Mouse (Mus musculus) small intestine, adult 2 months (tissue): ENCODE results near the gene Plekhg5. TPM values are rescaled to one million over a fixed set of nuclear protein-coding genes. Genes with fewer than 3 reads are reported as not detected.

Source experiments
- H3K27ac ChIP-seq: fragments of 200-500 bp; 2 replicates; pipeline ENCODE4 v1.5.1; 2012; ENCODE audit warnings: low read depth, low read length, control low read depth, inconsistent platforms; ENCODE audit not compliant: insufficient read depth
- H3K27me3 ChIP-seq: fragments of 200-500 bp; 2 replicates; pipeline ENCODE4 v1.6.1; 2012; ENCODE audit warnings: mild to moderate bottlenecking, moderate library complexity, low read length, inconsistent platforms; ENCODE audit not compliant: control insufficient read depth, insufficient read depth
- H3K36me3 ChIP-seq: fragments of 200-500 bp; 2 replicates; pipeline ENCODE4 v1.6.1; 2012; ENCODE audit warnings: mild to moderate bottlenecking, low read length, control low read depth, inconsistent platforms; ENCODE audit not compliant: control insufficient read depth, insufficient read depth
- H3K4me1 ChIP-seq: fragments of 200-500 bp; 2 replicates; pipeline ENCODE4 v1.6.1; 2012; ENCODE audit warnings: low read length, inconsistent platforms, mixed read lengths; ENCODE audit not compliant: control insufficient read depth, insufficient read depth, insufficient read length
- H3K4me3 ChIP-seq: fragments of 200-500 bp; 2 replicates; pipeline ENCODE4 v1.5.1; 2012; ENCODE audit warnings: low read depth, mild to moderate bottlenecking, control low read depth, inconsistent platforms, low read length, moderate library complexity
- CTCF ChIP-seq: fragments of 200-500 bp; IDR thresholded peaks from 2 replicates; pipeline ENCODE4 v1.5.1; 2012; ENCODE audit warnings: low read depth, mild to moderate bottlenecking, control low read depth, inconsistent platforms, low read length, moderate library complexity, mixed read lengths; ENCODE audit not compliant: insufficient replicate concordance, insufficient read length; ENCODE audit errors: extremely low read depth
- POLR2A ChIP-seq: fragments of 200-500 bp; IDR thresholded peaks from 2 replicates; pipeline ENCODE4 v1.6.1; 2012; ENCODE audit warnings: low read depth, mild to moderate bottlenecking, control low read depth, inconsistent platforms, low read length, moderate library complexity
- WGBS: fragments of 180-500 bp; shearing (Covaris S2); methylation state at CpG from one replicate; pipeline ENCODE4 v1.1.7; 2018; 5-methylcytosine and 5-hydroxymethylcytosine counted together
- polyA plus RNA-seq: library from polyadenylated mRNA; depleted of rRNA; stranded (reverse); fragments of >200 nt; gene quantifications from 2 replicates; pipeline ENCODE4 v1.2.3, GENCODE M21; 2012; rRNA removed

The Plekhg5 gene
- polyA plus RNA-seq, result 7.0 and 15.7 TPM in 2 replicates

DNA sequence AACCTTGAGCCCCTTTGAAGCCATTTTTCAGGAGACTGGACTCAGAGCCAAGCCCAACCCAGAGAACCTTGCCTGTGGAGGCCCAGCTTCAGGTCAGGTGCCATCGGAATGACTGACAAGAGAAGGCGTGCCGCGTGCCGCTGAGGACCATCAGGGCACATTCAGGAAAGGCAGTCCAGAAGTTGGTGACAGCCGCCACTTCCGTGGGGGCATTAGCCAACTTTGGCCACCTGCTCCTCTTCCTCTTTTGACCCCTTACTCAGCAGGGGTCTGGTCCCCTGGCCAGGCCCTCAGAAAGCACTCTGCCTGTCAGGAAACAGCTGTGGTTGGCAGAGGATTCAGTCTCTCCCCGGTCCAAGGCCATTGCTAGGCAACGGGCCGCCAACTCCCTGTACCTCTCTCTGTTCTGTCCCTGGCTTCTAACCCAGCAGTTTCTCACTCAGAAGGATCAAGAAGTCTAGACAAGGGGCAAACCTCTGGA is at the start of gene Plekhg5:
Gene Plekhg5, plus strand, starts transcription at position 378 of the 481 bp plus-strand sequence.
- Histone ChIP-seq H3K4me3 (no peak within 1 kb of the TSS), H3K27ac (no peak within 1 kb of the TSS), H3K27me3 (no peaks in the 10 kb centered on the region), H3K36me3 (no peaks in the 10 kb centered on the region), H3K4me1 (peaks cover 3% of the 10 kb centered on the region; the same call in 1 of the 2 replicates)
- whole genome bisulfite sequencing, result 37% methylated on average over 10 of the region's 10 CpGs
- TF ChIP-seq POLR2A, result no peak
- TF ChIP-seq CTCF, result no peak

DNA sequence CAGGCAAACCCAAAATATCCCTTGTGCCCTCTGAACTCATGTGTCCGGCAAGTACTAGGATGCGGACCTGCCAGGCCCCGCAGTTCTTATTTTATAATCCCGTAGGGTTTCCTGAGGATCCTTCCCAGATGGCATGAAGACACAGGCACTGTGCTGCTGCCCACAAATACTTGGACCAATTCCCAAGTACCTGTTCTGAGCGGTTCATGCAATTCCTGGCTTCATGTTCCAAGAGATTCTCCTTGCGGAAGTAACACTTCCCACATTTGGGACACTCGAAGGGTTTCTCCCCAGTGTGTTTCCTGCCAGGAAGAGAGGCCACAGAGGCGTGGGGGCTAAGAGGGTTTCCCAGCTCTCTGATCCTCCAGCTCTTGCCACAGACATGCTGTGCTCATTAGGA is 49.8 kb upstream of the Plekhg5 start:
- Histone ChIP-seq H3K27ac (no peak overlapping the region), H3K4me3 (no peak overlapping the region), H3K36me3 (peaks cover 28% of the 10 kb centered on the region), H3K4me1 (peaks cover 14% of the 10 kb centered on the region), H3K27me3 (no peaks in the 10 kb centered on the region)
- WGBS, result 84% methylated on average over 8 of the region's 8 CpGs
- no peak for TF ChIP-seq POLR2A
- TF ChIP-seq CTCF, result no peak

- Histone ChIP-seq H3K27me3 (no peaks in the 10 kb centered on the region), H3K4me3 (no peak overlapping the region), H3K4me1 (peaks cover 20% of the 10 kb centered on the region), H3K36me3 (peaks cover 20% of the 10 kb centered on the region), H3K27ac (no peak overlapping the region)
- 86% methylated on average over 11 of the region's 11 CpGs for WGBS
- TF ChIP-seq POLR2A, result no peak
- no peak for TF ChIP-seq CTCF
Observed at GRCm38 (mm10) chr4:152024525-152024924, 47.8 kb upstream of the Plekhg5 start.

GRCm38 (mm10) chr4:152026751-152027508 is 45.4 kb upstream of the Plekhg5 start:
- no peak for TF ChIP-seq POLR2A
- no peak for TF ChIP-seq CTCF
- WGBS, result 1% methylated on average over 41 of the region's 41 CpGs
- Histone ChIP-seq H3K27me3 (no peaks in the 10 kb centered on the region), H3K27ac (peak overlapping the region; percentile 31; the same call in 1 of the 2 replicates), H3K4me3 (peak overlapping the region; percentile 89), H3K4me1 (peaks cover 20% of the 10 kb centered on the region), H3K36me3 (peaks cover 2% of the 10 kb centered on the region; the same call in 1 of the 2 replicates)

GRCm38 (mm10) chr4:152027524-152027923 is 44.8 kb upstream of the Plekhg5 start, which contains the start of gene Zbtb48:
TSS of gene Zbtb48 (minus strand) at chr4:152027671.
- Histone ChIP-seq H3K36me3 (no peaks in the 10 kb centered on the region; the same call in 1 of the 2 replicates), H3K27ac (peak within 1 kb of the TSS; percentile 31; the same call in 1 of the 2 replicates), H3K4me1 (peaks cover 25% of the 10 kb centered on the region), H3K27me3 (no peaks in the 10 kb centered on the region), H3K4me3 (peak within 1 kb of the TSS; percentile 89)
- TF ChIP-seq POLR2A (peak; percentile 81), CTCF (no peak)
- WGBS, result under 1% methylated on average over 34 of the region's 35 CpGs

DNA sequence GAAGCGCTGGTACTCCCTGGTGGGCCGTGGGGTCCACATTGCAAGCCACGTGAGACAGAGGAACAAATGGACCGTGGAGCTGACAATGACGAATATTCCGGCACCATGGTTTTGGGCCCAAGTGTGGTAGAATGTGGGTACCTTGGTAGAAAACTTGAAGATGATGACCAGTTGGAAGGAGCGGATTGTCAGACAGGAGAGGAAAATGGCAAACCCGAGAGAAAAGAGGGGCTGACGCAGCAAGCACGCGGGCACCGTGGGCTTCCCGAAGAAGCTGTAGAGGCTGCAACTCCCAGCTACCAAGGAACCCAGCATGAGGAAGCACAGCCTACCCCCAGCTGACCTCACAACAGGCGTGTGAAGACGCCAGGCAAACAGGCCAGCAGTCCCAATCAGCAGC is 43.8 kb upstream of the Plekhg5 start:
- H3K27me3 ChIP-seq, result no peaks in the 10 kb centered on the region
- TF ChIP-seq POLR2A, result no peak
- no peak for TF ChIP-seq CTCF
- H3K36me3 ChIP-seq, result no peaks in the 10 kb centered on the region; the same call in 1 of the 2 replicates
- peaks cover 26% of the 10 kb centered on the region for H3K4me1 ChIP-seq
- no peak overlapping the region for H3K4me3 ChIP-seq
- WGBS, result 67% methylated on average over 15 of the region's 15 CpGs
- H3K27ac ChIP-seq, result no peak overlapping the region

DNA sequence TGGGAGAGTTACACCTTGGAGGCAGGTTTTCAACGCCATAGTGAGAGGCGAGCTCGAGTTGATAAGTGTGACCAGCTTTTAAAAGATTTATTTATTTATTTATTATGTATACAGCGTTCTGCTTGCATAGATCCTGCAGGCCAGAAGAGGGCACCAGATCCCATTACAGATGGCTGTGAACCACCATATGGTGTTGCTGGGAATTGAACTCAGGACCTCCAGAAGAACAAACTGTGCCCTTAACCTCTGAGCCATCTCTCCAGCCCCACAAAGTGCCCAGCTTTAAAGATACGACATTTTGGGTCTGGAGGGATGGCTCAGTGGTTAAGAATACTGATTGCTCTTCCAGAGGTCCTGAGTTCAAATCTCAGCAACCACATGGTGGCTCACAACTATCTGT is 43.2 kb upstream of the Plekhg5 start:
- Histone ChIP-seq H3K27me3 (no peaks in the 10 kb centered on the region), H3K4me3 (no peak overlapping the region), H3K27ac (no peak overlapping the region), H3K4me1 (peaks cover 26% of the 10 kb centered on the region), H3K36me3 (no peaks in the 10 kb centered on the region; the same call in 1 of the 2 replicates)
- WGBS, result 36% methylated on average over 5 of the region's 5 CpGs
- peak; percentile 18; the same call in 1 of the 2 replicates for TF ChIP-seq CTCF
- TF ChIP-seq POLR2A, result no peak
